ENCODE assay signal across 7 mouse cellular contexts in genomic region chrX:20548011-20548879, GRCm38 (mm10). TPM values are rescaled to one million over a fixed set of nuclear protein-coding genes. Genes with fewer than 3 reads are reported as not detected.
DNase-seq lines count a peak whose midpoint lies in the region; ATAC-seq lines count a peak whose summit lies in the region.

No protein-coding gene starts in this region.

- WGBS in forebrain, embryonic 10.5 days = 15% methylated on average over 24 of the region's 24 CpGs
- 16% methylated on average over 23 of the region's 24 CpGs for WGBS in intestine, embryonic 14.5 days
- WGBS in limb, embryonic 15.5 days = 28% methylated on average over 24 of the region's 24 CpGs
- WGBS in midbrain, embryonic 16.5 days = 15% methylated on average over 24 of the region's 24 CpGs

- H3K9me3 ChIP-seq in forebrain, embryonic 10.5 days = no peaks in the 10 kb centered on the region
- no peaks in the 10 kb centered on the region for H3K9me3 ChIP-seq in intestine, embryonic 14.5 days (ENCODE audit: control insufficient read depth, low read length)
- no peaks in the 10 kb centered on the region for H3K9me3 ChIP-seq in limb, embryonic 15.5 days
- no peaks in the 10 kb centered on the region for H3K9me3 ChIP-seq in midbrain, embryonic 16.5 days (replicated peaks; ENCODE audit: control insufficient read depth, low read length, poor library complexity, severe bottlenecking)

- peak overlapping the region; percentile 39 for H3K9ac ChIP-seq in intestine, embryonic 14.5 days (ENCODE audit: low read length)
- no peak overlapping the region for H3K9ac ChIP-seq in limb, embryonic 15.5 days
- H3K9ac ChIP-seq in midbrain, embryonic 16.5 days (ENCODE audit: low read depth, low read length) = peak overlapping the region; percentile 59

- no peaks in the 10 kb centered on the region for H3K36me3 ChIP-seq in forebrain, embryonic 10.5 days (replicated peaks)
- no peaks in the 10 kb centered on the region for H3K36me3 ChIP-seq in intestine, embryonic 14.5 days (ENCODE audit: control insufficient read depth, insufficient read depth, low read length)
- H3K36me3 ChIP-seq in limb, embryonic 15.5 days = no peaks in the 10 kb centered on the region
- no peaks in the 10 kb centered on the region for H3K36me3 ChIP-seq in midbrain, embryonic 16.5 days (ENCODE audit: control insufficient read depth, insufficient read depth, low read length)

- no peaks in the 10 kb centered on the region for H3K27me3 ChIP-seq in forebrain, embryonic 10.5 days (ENCODE audit: poor library complexity, severe bottlenecking)
- no peaks in the 10 kb centered on the region for H3K27me3 ChIP-seq in intestine, embryonic 14.5 days (replicated peaks; ENCODE audit: control insufficient read depth, insufficient read depth, low read length)
- H3K27me3 ChIP-seq in limb, embryonic 15.5 days = no peaks in the 10 kb centered on the region
- H3K27me3 ChIP-seq in midbrain, embryonic 16.5 days (ENCODE audit: control insufficient read depth, insufficient read depth, low read depth, low read length) = no peaks in the 10 kb centered on the region

- H3K4me1 ChIP-seq in forebrain, embryonic 10.5 days = peaks cover 7% of the 10 kb centered on the region; the same call in 1 of the 2 replicates
- no peaks in the 10 kb centered on the region for H3K4me1 ChIP-seq in intestine, embryonic 14.5 days (replicated peaks; ENCODE audit: control insufficient read depth, insufficient read depth, low read length)
- 0 out of 2 replicates have a peak, but pooled peaks cover 5% of the 10 kb centered on the region for H3K4me1 ChIP-seq in limb, embryonic 15.5 days
- no peaks in the 10 kb centered on the region; the same call in 1 of the 2 replicates for H3K4me1 ChIP-seq in midbrain, embryonic 16.5 days (ENCODE audit: control insufficient read depth, insufficient read depth, low read length)

- H3K4me3 ChIP-seq in forebrain, embryonic 10.5 days = peak overlapping the region; percentile 47
- peak overlapping the region; percentile 29 for H3K4me3 ChIP-seq in intestine, embryonic 14.5 days (ENCODE audit: low read depth, low read length)
- peak overlapping the region; percentile 31 for H3K4me3 ChIP-seq in limb, embryonic 15.5 days
- H3K4me3 ChIP-seq in midbrain, embryonic 16.5 days (ENCODE audit: low read depth, low read length) = peak overlapping the region; percentile 39

- peak; percentile 55; the same call in 1 of the 2 replicates for ATAC-seq in intestine, embryonic 14.5 days (replicated peaks; ENCODE audit: low FRiP score, low TSS enrichment, low read depth)
- no peak for ATAC-seq in limb, embryonic 15.5 days (ENCODE audit: insufficient number of reproducible peaks, low FRiP score, low TSS enrichment, low read depth)
- ATAC-seq in midbrain, embryonic 16.5 days = peak; percentile 90
- no peak for ATAC-seq in monocyte, adult 5-6 weeks (replicated peaks; ENCODE audit: insufficient number of reproducible peaks, low FRiP score, low TSS enrichment, poor library complexity, severe bottlenecking)

- peak overlapping the region; percentile 68 for H3K27ac ChIP-seq in forebrain, embryonic 10.5 days
- H3K27ac ChIP-seq in intestine, embryonic 14.5 days (ENCODE audit: low read depth) = no peak overlapping the region
- H3K27ac ChIP-seq in limb, embryonic 15.5 days = no peak overlapping the region
- H3K27ac ChIP-seq in midbrain, embryonic 16.5 days (ENCODE audit: low read length) = no peak overlapping the region

- DNase-seq in R1 (ENCODE audit: low read depth, low spot score) = peak; percentile 6
- peak; percentile 3 to 4 for DNase-seq in adrenal gland, postnatal 4 days (ENCODE audit: low spot score in 2 of 2)
- peak; percentile 14 for DNase-seq in forebrain, embryonic 10.5 days (ENCODE audit: extremely low spot score, low spot score)
- DNase-seq in intestine, embryonic 14.5 days (ENCODE audit: low spot score) = peak; percentile 61

- peak overlapping the region; percentile 53 for H3K4me2 ChIP-seq in intestine, embryonic 14.5 days (ENCODE audit: low read length)
- H3K4me2 ChIP-seq in limb, embryonic 15.5 days = peak overlapping the region; percentile 45
- peak overlapping the region; percentile 65 for H3K4me2 ChIP-seq in midbrain, embryonic 16.5 days (ENCODE audit: low read length)

RNA-seq across cellular contexts. Expression of gene Rgn, which starts 1.3 kb away (rescaled TPM):
- total RNA-seq in adrenal gland, postnatal 4 days (2021) = 10 to 100 TPM in 1 of 2 experiments, 1 to 10 TPM in 1; 3.9 to 35.1 TPM
- polyA plus RNA-seq in forebrain, embryonic 10.5 days (2016; fragmentation: Nextera tagmentation; extraction: Ambion mirVana) = 0.16 and 0.17 TPM in 2 replicates
- 9.5 and 10.9 TPM in 2 replicates for polyA plus RNA-seq in intestine, embryonic 14.5 days (2014; fragmentation: Nextera tagmentation; extraction: Ambion mirVana)
- polyA plus RNA-seq in limb, embryonic 15.5 days (2015; fragmentation: Nextera tagmentation; extraction: Ambion mirVana) = 0.31 and 0.68 TPM in 2 replicates
- polyA plus RNA-seq in midbrain, embryonic 16.5 days (2015; fragmentation: Nextera tagmentation; extraction: Ambion mirVana) = 0.63 and 0.82 TPM in 2 replicates
- not detected in 3 replicates for total RNA-seq in monocyte, adult 5-6 weeks (2017)

Comparison
In these comparisons a context has a peak if more than half of its experiments do, and no peak if none do; other contexts are left out.
1. DNase-seq: peak in every context shown above with its lines; median percentile 61 in intestine, embryonic 14.5 days; 14 in forebrain, embryonic 10.5 days; 6 in R1; 4 in adrenal gland, postnatal 4 days.
2. ATAC-seq: peak in intestine, embryonic 14.5 days (single experiment) and midbrain, embryonic 16.5 days (single experiment); none in limb, embryonic 15.5 days (single experiment) and monocyte, adult 5-6 weeks (single experiment).
3. Peak in every context shown above with its lines, with median percentiles within 50 percentile points of each other: H3K4me3 ChIP-seq and H3K4me2 ChIP-seq.